Mouse (Mus musculus): Measurements from ENCODE around the gene Theg.

DNA sequence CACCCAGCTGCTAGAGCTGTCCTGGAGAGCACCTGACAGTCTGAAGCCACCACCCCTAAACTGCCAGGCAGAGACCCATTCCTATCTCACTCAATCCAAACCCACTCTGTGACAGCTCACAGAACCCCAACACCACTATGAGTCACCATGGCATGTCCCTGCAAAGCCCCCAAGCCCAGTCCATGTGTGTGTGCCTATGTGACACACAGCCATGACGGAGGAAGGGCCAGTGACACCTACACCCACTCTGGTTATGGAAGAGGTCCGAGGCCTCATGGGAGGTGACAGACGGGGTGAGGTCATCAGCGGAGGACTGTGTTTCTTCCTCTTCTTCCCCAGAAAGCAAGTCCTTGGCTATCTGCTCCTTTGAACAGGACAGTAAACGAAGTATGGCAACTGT is 38.6 kb downstream of the Theg start:
- TF ChIP-seq TAL1 (IDR thresholded peaks at IDR 0.05; ENCODE audit: low read length): no peak
- no peak for TF ChIP-seq GATA1 (IDR thresholded peaks at IDR 0.05; ENCODE audit: low read length)

Measured in erythroblast, embryonic 14.5 days (primary cell).